In genomic region chr1:193255488-193256288, GRCm38 (mm10) we compare ENCODE assay signal across 8 mouse cellular contexts. TPM values are rescaled to one million over a fixed set of nuclear protein-coding genes. Genes with fewer than 3 reads are reported as not detected.
A peak's percentile ranks its signal among the peaks of the same experiment; 100 is the strongest.
DNase-seq lines count a peak whose midpoint lies in the region; ATAC-seq and TF ChIP-seq lines count a peak whose summit lies in the region.

No protein-coding gene starts in this region.

- no peak overlapping the region for H3K9ac ChIP-seq in heart, embryonic 15.5 days
- no peak overlapping the region for H3K9ac ChIP-seq in kidney, postnatal 0 days (ENCODE audit: low read depth, low read length)
- H3K9ac ChIP-seq in liver, embryonic 13.5 days: no peak overlapping the region
- H3K9ac ChIP-seq in neural tube, embryonic 12.5 days: no peak overlapping the region

- H3K9me3 ChIP-seq in heart, embryonic 15.5 days (replicated peaks): no peaks in the 10 kb centered on the region
- H3K9me3 ChIP-seq in kidney, postnatal 0 days (replicated peaks; ENCODE audit: low read length): no peaks in the 10 kb centered on the region
- H3K9me3 ChIP-seq in liver, embryonic 13.5 days (replicated peaks): no peaks in the 10 kb centered on the region
- H3K9me3 ChIP-seq in neural tube, embryonic 12.5 days: no peaks in the 10 kb centered on the region

- TF ChIP-seq CTCF in kidney, postnatal 0 days (IDR thresholded peaks at IDR 0.05; ENCODE audit: low read depth): peak; percentile 79

- no peaks in the 10 kb centered on the region for H3K27me3 ChIP-seq in heart, embryonic 15.5 days
- no peaks in the 10 kb centered on the region for H3K27me3 ChIP-seq in kidney, postnatal 0 days (ENCODE audit: insufficient read depth, low read length)
- H3K27me3 ChIP-seq in liver, embryonic 13.5 days: no peaks in the 10 kb centered on the region
- H3K27me3 ChIP-seq in neural tube, embryonic 12.5 days (replicated peaks): no peaks in the 10 kb centered on the region

- H3K4me2 ChIP-seq in heart, embryonic 15.5 days: no peak overlapping the region
- H3K4me2 ChIP-seq in kidney, postnatal 0 days (ENCODE audit: low read length): no peak overlapping the region
- no peak overlapping the region for H3K4me2 ChIP-seq in liver, embryonic 13.5 days
- no peak overlapping the region for H3K4me2 ChIP-seq in neural tube, embryonic 12.5 days (replicated peaks)

- no peaks in the 10 kb centered on the region for H3K36me3 ChIP-seq in heart, embryonic 15.5 days
- H3K36me3 ChIP-seq in kidney, postnatal 0 days (ENCODE audit: insufficient read depth, low read length): no peaks in the 10 kb centered on the region
- H3K36me3 ChIP-seq in liver, embryonic 13.5 days: no peaks in the 10 kb centered on the region
- H3K36me3 ChIP-seq in neural tube, embryonic 12.5 days: no peaks in the 10 kb centered on the region

- no peak overlapping the region for H3K27ac ChIP-seq in heart, embryonic 15.5 days
- H3K27ac ChIP-seq in kidney, postnatal 0 days: no peak overlapping the region
- no peak overlapping the region for H3K27ac ChIP-seq in liver, embryonic 13.5 days
- H3K27ac ChIP-seq in neural tube, embryonic 12.5 days: no peak overlapping the region

- DNase-seq in B cell, adult 2 months: peak; percentile 66 to 71
- peak; percentile 74 to 93 for DNase-seq in adrenal gland, adult (ENCODE audit: inconsistent age in 2 of 2, low spot score in 1 of 2)
- peak; percentile 52 for DNase-seq in embryo, embryonic 9.5 days (ENCODE audit: extremely low spot score)
- DNase-seq in kidney, postnatal 0 days (ENCODE audit: low spot score): peak; percentile 86
- DNase-seq in liver, embryonic 13.5 days: no peak
- DNase-seq in urinary bladder, adult 18-20 months (ENCODE audit: low spot score in 2 of 2): peak; percentile 52 to 57

- no peak overlapping the region for H3K4me3 ChIP-seq in heart, embryonic 15.5 days
- no peak overlapping the region for H3K4me3 ChIP-seq in kidney, postnatal 0 days (replicated peaks; ENCODE audit: low read depth, low read length)
- no peak overlapping the region for H3K4me3 ChIP-seq in liver, embryonic 13.5 days (replicated peaks)
- no peak overlapping the region for H3K4me3 ChIP-seq in neural tube, embryonic 12.5 days

- whole genome bisulfite sequencing in heart, embryonic 15.5 days: 34% methylated on average over 3 of the region's 3 CpGs
- 29% methylated on average over 3 of the region's 3 CpGs for WGBS in kidney, postnatal 0 days
- 24% methylated on average over 3 of the region's 3 CpGs for WGBS in liver, embryonic 13.5 days (ENCODE audit: insufficient replicate concordance)
- 37% methylated on average over 3 of the region's 3 CpGs for WGBS in neural tube, embryonic 12.5 days

- peaks cover 25% of the 10 kb centered on the region for H3K4me1 ChIP-seq in heart, embryonic 15.5 days (replicated peaks)
- H3K4me1 ChIP-seq in kidney, postnatal 0 days (replicated peaks; ENCODE audit: insufficient read depth, low read length): peaks cover 11% of the 10 kb centered on the region; the same call in 1 of the 2 replicates
- no peaks in the 10 kb centered on the region for H3K4me1 ChIP-seq in liver, embryonic 13.5 days (replicated peaks)
- H3K4me1 ChIP-seq in neural tube, embryonic 12.5 days: 0 out of 2 replicates have a peak, but pooled peaks cover 4% of the 10 kb centered on the region

- ATAC-seq in heart, embryonic 15.5 days (replicated peaks; ENCODE audit: insufficient number of reproducible peaks, insufficient read depth, low FRiP score, low read depth): peak; percentile 21; the same call in 1 of the 2 replicates
- peak; percentile 69 for ATAC-seq in kidney, postnatal 0 days (replicated peaks; ENCODE audit: low FRiP score, low read depth)
- ATAC-seq in liver, embryonic 13.5 days (ENCODE audit: low read depth): 0 out of 2 replicates have a peak, but pooled peaks have one; percentile 7
- 0 out of 2 replicates have a peak, but pooled peaks have one; percentile 37 for ATAC-seq in neural tube, embryonic 12.5 days (ENCODE audit: low FRiP score, low read depth)

RNA-seq across cellular contexts. Expression of gene Hsd11b1, which starts 8.2 kb away (rescaled TPM):
- 1.9 and 4.6 TPM in 2 replicates for polyA plus RNA-seq in heart, embryonic 15.5 days (2015; fragmentation: Nextera tagmentation; extraction: Ambion mirVana)
- 8.7 and 11.4 TPM in 2 replicates for polyA plus RNA-seq in kidney, postnatal 0 days (2015; fragmentation: Nextera tagmentation; extraction: Ambion mirVana)
- 2.0 and 2.1 TPM in 2 replicates for polyA plus RNA-seq in liver, embryonic 13.5 days (2015; fragmentation: Nextera tagmentation; extraction: Ambion mirVana)
- 0.23 TPM in 1 of 2 replicates, not detected in the other for polyA plus RNA-seq in neural tube, embryonic 12.5 days (2016; fragmentation: Nextera tagmentation; extraction: Ambion mirVana)

RNA-seq across cellular contexts. Expression of gene G0s2, which starts 17.3 kb away (rescaled TPM):
- polyA plus RNA-seq in heart, embryonic 15.5 days (2015; fragmentation: Nextera tagmentation; extraction: Ambion mirVana): 103 and 106 TPM in 2 replicates
- 47.6 and 48.9 TPM in 2 replicates for polyA plus RNA-seq in kidney, postnatal 0 days (2015; fragmentation: Nextera tagmentation; extraction: Ambion mirVana)
- 40.3 and 43.2 TPM in 2 replicates for polyA plus RNA-seq in liver, embryonic 13.5 days (2015; fragmentation: Nextera tagmentation; extraction: Ambion mirVana)
- 8.1 and 8.4 TPM in 2 replicates for polyA plus RNA-seq in neural tube, embryonic 12.5 days (2016; fragmentation: Nextera tagmentation; extraction: Ambion mirVana)

RNA-seq across cellular contexts. Expression of gene Lamb3, which starts 48.2 kb away (rescaled TPM):
- 4.7 and 9.0 TPM in 2 replicates for polyA plus RNA-seq in heart, embryonic 15.5 days (2015; fragmentation: Nextera tagmentation; extraction: Ambion mirVana)
- 1.6 and 1.9 TPM in 2 replicates for polyA plus RNA-seq in kidney, postnatal 0 days (2015; fragmentation: Nextera tagmentation; extraction: Ambion mirVana)
- polyA plus RNA-seq in liver, embryonic 13.5 days (2015; fragmentation: Nextera tagmentation; extraction: Ambion mirVana): 0.21 and 0.25 TPM in 2 replicates
- 0.29 and 0.38 TPM in 2 replicates for polyA plus RNA-seq in neural tube, embryonic 12.5 days (2016; fragmentation: Nextera tagmentation; extraction: Ambion mirVana)

RNA-seq across cellular contexts. Expression of gene Traf3ip3, which starts 54.2 kb away (rescaled TPM):
- 2.1 and 6.9 TPM in 2 replicates for polyA plus RNA-seq in heart, embryonic 15.5 days (2015; fragmentation: Nextera tagmentation; extraction: Ambion mirVana)
- 1.4 and 1.7 TPM in 2 replicates for polyA plus RNA-seq in kidney, postnatal 0 days (2015; fragmentation: Nextera tagmentation; extraction: Ambion mirVana)
- polyA plus RNA-seq in liver, embryonic 13.5 days (2015; fragmentation: Nextera tagmentation; extraction: Ambion mirVana): 7.1 and 7.3 TPM in 2 replicates
- 2.5 and 3.2 TPM in 2 replicates for polyA plus RNA-seq in neural tube, embryonic 12.5 days (2016; fragmentation: Nextera tagmentation; extraction: Ambion mirVana)

Comparison
In these comparisons a context has a peak if more than half of its experiments do, and no peak if none do; other contexts are left out.
1. ATAC-seq: peak in every context shown above with its lines; median percentile 69 in kidney, postnatal 0 days; 37 in neural tube, embryonic 12.5 days; 21 in heart, embryonic 15.5 days; 7 in liver, embryonic 13.5 days.